ENCODE assay signal across 16 mouse cellular contexts in genomic region chr11:36484466-36485069, GRCm38 (mm10).
DNase-seq lines count a peak whose midpoint lies in the region; TF ChIP-seq lines count a peak whose summit lies in the region.
"Had no signal": no experiment of that assay in that cellular context is flagged by ENCODE, and none has a peak within 500 bp of the region (broad histone marks: within the 10 kb centered on the region; RNA-seq: fewer than 3 reads in every experiment).

No protein-coding gene starts in this region.

- H3K27ac ChIP-seq in left cerebral cortex, adult 2 months: peak overlapping the region; percentile 41
- H3K27ac ChIP-seq: embryonic facial prominence, embryonic 12.5 days had no signal

- H3K4me3 ChIP-seq in left cerebral cortex, adult 2 months: no peak overlapping the region
- H3K4me3 ChIP-seq: embryonic facial prominence, embryonic 12.5 days had no signal

- TF ChIP-seq CTCF in left cerebral cortex, adult 2 months (IDR thresholded peaks at IDR 0.05): no peak

- DNase-seq in cerebellum, postnatal 25 days: peak; percentile 12 to 22
- no peak for DNase-seq in cerebellum, adult 9-11 months
- peak in 1 of 2 experiments; percentile 49 for DNase-seq in left cerebral cortex, adult 2 months (ENCODE audit: extremely low spot score in 1 of 2, low spot score in 2 of 2)
- no peak for DNase-seq in left cerebral cortex, postnatal 14 days (ENCODE audit: low spot score in 2 of 2)
- peak; percentile 64 for DNase-seq in right cerebral cortex, postnatal 25 days
- DNase-seq in right cerebral cortex, postnatal 14 days: no peak
- DNase-seq in telencephalon, adult 2 months (ENCODE audit: low read depth, low spot score): peak; percentile 52
- no peak for DNase-seq in kidney, postnatal 4 days
- DNase-seq: adrenal gland, adult 8-10 months; cerebellum, adult 11-12 months; gastrocnemius, postnatal 10 days; kidney, adult 18-20 months; kidney, postnatal 14 days; lung, adult 2 months; lung, postnatal 36 days had no signal

- intact Hi-C loops in left cerebral cortex, adult 2 months (cut with DNase I): loop anchor here (10.0 kb wide), 1 partner anchor 150 kb away; no protein-coding TSS in a partner anchor
- intact Hi-C loops in left cerebral cortex, postnatal 14 days (cut with DNase I): loop anchor here (10.0 kb wide), 1 partner anchor 190 kb away; no protein-coding TSS in a partner anchor

Comparison
In these comparisons a context has a peak if more than half of its experiments do, and no peak if none do; other contexts are left out.
1. DNase-seq: peak in cerebellum, postnatal 25 days (2 of 2), right cerebral cortex, postnatal 25 days (single experiment) and telencephalon, adult 2 months (single experiment); none in cerebellum, adult 9-11 months (single experiment), left cerebral cortex, postnatal 14 days (0 of 2), right cerebral cortex, postnatal 14 days (single experiment) and kidney, postnatal 4 days (0 of 2).